Mouse (Mus musculus): ENCODE measurements around the gene Vezf1.

The Vezf1 gene

DNA sequence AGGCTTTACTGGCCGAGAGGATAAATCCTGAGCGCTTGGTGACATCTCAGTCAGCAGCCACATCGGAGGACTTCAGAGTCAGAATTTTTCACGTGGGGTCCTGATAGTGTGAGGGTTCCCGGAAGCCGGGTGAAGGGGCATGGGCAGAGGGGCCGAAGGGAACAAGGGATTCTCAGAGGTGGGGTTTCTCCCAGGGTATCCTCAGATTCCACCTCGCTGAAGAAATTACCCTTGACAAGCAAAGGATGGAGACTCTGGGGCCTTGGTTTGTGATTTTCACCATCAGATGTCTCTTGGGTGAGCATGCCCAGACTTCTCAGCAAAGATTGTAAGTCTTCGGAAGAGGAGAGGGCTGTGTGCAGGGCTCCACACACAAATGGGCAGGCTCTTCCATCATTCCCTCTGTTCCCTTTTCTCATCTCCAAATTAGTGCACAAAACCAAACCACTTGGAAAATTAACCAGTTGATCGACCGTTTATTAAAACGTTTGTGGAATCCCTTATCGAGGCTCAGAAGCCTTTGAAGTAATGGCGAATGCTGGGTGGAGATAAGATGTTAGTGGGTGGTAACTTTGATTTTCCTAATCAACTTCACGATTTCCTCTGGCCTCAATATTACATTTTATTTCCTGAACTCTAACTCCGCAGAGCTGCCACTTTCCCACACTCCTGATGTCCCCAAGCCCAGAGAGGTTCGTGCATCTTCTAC lies 30.1 kb downstream of the Vezf1 start, which contains the start of gene Cuedc1:
Gene Cuedc1, plus strand, starts transcription at position 38 of the 709 bp plus-strand sequence.
- in situ Hi-C loops (cut with MboI, MseI): no loop called here

- in situ Hi-C loops (cut with MboI, MseI): no loop called here
These were observed 30.9 kb downstream of the Vezf1 start for GRCm38 (mm10) chr11:88098787-88099598.

DNA sequence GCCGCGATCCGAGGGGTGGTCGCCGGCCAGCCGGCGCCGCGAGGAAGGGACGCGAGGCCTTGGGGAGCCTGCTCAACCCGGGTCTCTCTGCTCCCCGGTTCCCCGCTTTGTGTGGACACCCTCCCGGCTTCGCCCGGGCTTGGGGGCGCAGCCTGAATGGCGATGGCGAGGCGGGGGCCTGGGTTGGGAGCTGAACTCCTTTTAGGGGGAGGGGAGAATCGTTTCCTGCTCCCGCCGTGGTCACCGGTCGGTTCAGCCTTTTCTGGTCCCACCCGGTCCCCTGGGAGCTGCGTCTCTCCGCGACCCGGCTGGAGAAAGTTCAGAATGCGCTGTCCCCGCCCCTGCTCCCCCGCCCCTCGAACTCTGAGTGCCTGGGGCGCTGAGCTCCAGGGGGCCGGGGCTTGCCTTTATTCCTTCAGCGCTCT lies 31.5 kb downstream of the Vezf1 start:
- in situ Hi-C loops (cut with MboI, MseI): no loop called here

DNA sequence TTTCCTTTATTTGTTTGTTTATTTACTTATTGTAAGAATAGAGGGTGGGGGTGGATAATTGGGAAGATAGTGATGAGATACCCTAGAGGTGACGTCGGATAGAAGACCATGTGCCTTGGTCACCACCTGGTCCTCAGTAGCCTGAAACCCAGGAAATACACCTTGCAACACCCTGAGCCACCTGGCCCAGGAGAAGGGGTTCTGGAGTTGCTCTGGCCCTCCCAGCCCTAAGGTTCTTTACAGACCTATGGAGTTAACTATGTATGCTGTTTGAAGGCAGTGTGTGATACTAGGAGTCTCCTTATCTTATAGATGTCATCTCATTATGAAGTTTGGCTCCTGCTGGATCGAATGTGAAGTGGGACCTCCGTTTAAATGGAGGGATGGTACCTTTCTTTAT lies 32.1 kb downstream of the Vezf1 start:
- in situ Hi-C loops (cut with MboI, MseI): no loop called here

GRCm38 (mm10) chr11:88103214-88103941 lies 35.3 kb downstream of the Vezf1 start:
- in situ Hi-C loops (cut with MboI, MseI): no loop called here

- in situ Hi-C loops (cut with MboI, MseI): no loop called here
These were observed 37.6 kb downstream of the Vezf1 start for GRCm38 (mm10) chr11:88105494-88106291.

DNA sequence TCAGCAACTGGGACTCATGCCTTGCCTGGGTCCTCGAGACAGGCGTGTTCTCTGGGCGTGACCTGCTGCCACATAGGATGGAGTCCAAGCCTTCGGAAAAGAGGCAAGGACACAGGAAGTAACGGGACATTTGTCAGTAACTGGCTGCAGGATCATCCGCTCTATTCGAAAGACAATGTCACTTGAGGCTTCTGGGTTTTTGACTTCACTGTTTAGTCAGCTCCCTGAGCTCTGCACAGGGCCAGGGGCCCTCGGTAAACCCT lies 38.1 kb downstream of the Vezf1 start:
- in situ Hi-C loops (cut with MboI, MseI): no loop called here

- in situ Hi-C loops (cut with MboI, MseI): no loop called here
These were observed 39.3 kb downstream of the Vezf1 start for GRCm38 (mm10) chr11:88107365-88107764.

DNA sequence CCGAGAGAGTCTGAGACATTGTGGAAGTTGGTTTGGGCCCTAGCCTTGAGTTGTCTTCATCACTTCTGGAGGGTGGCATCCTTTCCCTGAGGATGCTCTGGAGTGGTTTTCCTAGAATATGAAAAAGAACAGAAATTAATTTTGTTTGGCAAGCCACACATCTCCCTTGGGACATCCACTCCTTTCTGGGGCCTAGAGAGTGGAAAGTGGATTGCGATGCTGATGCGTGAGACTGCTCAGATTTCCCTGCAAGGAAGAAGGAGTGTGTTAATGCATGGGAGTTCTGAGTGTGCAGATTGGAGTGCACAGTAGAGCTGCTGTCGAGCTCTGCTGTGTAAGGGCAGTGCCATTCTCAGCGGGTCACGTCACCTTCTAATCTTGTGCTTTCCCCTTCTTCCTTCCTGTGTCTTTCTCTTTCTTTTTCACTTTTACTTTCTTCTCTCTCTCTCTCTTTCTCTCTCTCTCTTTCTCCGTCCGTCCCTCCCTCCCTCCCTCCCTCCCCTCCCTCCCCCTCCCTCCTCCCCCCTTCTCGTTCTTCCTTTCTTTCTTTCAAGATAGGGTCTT lies 42.0 kb downstream of the Vezf1 start:
- in situ Hi-C loops (cut with MboI, MseI): no loop called here

DNA sequence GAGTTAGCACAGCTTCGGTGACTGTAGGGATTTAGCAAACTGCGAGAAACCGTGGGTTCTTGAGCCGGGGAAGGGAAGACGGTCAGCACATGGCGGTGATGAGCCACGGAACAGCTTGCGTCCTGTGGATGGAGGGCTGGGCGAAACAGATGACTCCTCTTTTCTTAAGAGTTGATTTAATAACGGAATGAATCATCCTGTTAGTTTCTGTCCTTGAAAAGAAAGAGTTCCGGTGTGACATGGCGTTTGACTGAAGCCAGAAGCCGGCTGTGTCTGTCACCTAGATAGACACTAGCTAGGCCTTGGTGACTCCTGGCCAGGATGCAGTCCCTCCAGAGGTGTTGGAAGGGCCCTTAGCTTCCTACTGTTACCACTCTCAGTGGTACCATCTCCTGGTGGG lies 44.0 kb downstream of the Vezf1 start:
- in situ Hi-C loops (cut with MboI, MseI): no loop called here

GRCm38 (mm10) chr11:88112677-88113333 lies 44.7 kb downstream of the Vezf1 start:
- in situ Hi-C loops (cut with MboI, MseI): no loop called here

GRCm38 (mm10) chr11:88113543-88114271 lies 45.6 kb downstream of the Vezf1 start:
- in situ Hi-C loops (cut with MboI, MseI): no loop called here

GRCm38 (mm10) chr11:88114871-88115301 lies 46.8 kb downstream of the Vezf1 start:
- in situ Hi-C loops (cut with MboI, MseI): no loop called here

DNA sequence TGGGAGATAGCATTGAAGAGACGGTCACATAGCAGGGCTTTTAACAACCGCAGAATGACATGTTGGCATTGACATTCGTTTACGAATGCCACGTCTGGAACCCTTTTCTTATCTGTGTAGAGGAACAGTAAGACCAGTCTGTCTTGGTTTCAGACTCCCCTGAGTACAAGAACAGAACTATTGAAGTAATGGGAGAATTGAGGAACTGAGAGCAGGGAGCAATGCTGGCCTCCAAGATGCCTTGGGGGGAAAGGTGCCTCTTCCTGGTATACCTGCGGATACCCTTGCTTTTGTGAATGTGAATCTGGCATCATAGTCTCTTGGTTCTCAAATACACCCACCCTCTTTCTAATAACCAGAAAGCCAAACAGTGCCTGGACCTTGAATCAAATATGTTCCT lies 48.5 kb downstream of the Vezf1 start:
- in situ Hi-C loops (cut with MboI, MseI): no loop called here

DNA sequence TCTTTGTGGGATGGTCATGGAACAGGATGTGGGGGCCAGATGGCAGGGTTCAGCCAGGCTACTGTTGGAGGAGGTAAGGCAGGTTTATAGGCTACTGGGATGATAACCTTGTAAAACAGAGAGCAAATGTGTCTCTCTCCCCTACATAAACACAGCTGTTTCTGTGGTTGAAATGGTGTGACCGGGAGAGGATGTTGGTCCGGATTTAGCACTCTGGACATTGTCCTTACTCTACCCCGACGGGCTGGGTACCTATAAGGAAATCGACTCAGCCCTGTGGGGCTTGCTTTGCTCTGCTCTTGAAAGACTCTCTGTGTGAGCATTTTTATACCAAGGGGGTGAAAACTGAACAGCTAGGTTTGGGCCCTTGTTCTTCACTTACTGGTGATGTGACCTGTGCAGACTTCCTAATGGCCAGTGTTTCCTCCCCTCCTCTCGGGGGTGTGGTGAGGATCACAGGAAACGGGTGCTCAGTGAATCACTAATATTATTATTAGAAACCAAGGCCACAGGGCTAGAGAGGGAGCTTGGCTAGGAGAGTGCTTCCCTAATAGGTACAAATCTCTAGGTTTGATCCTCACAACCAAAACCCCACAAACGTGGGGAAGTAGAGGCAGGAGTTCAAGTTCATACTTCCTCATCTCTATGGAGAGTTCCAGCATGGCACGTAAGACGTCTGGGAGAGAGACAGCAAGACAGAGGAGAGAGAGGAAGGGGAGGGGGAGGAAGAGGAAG lies 49.4 kb downstream of the Vezf1 start:
- in situ Hi-C loops (cut with MboI, MseI): no loop called here

GRCm38 (mm10) chr11:88118091-88118440 lies 50.0 kb downstream of the Vezf1 start:
- in situ Hi-C loops (cut with MboI, MseI): no loop called here

DNA sequence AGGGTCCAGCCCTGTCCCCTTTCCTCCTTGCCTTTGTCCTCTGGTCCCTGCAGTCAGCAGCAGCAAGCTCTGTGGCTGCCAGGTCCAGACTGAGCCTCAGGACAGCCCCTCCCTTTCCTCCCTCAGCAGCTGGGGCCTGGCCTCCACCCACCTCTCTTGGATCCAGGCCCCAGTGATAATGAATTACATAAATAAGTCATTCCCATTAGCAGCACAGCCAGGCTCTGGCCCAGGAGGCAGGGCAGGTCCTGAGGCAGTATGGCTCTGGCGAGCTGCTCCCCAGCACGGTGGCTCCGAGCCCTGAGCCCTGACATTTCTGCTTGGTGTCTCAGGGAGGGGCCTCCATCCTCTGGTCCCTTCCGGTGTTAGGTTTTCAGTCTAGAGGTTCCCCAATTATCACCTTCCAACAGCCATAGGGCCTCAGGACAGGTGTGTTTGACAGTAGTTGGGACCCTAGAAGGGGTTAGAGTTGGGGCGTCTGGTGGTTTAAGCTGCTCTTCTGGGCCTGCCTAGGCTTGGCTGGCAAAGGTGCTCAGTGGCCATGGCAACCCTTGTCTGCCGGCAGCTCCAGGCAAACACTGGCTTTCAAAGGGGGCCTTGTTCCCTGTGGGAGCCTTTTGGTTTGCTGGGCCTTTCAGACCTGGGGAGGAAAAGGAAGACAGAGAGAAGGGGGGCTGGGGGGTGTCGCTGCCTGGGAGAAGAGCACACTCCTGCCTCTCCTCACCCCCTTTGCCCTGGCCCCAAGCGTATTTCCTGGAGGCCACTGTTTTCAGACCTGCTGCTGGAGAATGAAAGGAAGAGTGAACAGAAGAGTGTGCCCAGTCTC lies 51.0 kb downstream of the Vezf1 start:
- in situ Hi-C loops (cut with MboI, MseI): no loop called here

- in situ Hi-C loops (cut with MboI, MseI): no loop called here
These were observed 54.5 kb downstream of the Vezf1 start for GRCm38 (mm10) chr11:88122545-88122944.

DNA sequence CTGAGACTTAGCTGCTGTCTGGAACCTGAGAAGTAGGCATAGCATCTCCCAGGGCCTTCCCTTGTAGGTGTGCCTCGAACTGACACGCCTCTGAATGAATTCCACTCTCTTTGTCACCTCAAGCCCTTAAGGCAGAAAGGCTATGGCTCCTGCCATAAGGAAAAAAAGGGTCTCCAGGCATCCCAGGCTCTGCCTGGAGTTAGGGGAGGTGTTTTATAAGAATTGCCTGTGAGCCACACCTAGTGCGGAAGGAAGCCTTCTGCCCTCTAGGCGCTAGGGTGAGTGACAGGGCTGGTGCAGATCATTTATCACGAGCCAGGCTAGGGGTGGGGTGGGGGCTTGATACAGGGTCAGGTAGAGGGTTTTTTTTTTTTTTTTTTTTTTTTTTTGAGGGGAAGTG lies 54.9 kb downstream of the Vezf1 start:
- in situ Hi-C loops (cut with MboI, MseI): no loop called here

Measured in T-helper 2 cell (primary cell).